In the genomic region with DNA sequence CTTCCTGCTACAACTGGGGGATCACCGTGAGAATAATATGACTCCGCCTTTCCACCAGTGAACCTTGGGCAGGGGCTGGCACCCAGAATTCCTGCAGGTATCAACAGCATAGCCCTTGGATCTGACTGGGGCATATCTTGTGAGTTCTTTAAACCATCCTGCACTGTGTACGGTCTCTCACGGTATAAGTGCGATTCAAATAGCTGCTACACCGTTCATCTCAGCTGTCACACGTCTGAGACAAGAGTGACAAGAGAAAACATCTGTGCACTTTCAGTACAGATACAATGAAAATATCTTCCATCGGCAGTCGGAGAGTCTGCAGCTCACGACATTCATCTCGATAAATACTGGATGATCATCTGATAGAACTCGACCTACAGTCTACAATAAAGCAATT, we compare ENCODE assay signal across 26 mouse cellular contexts.
"Had no signal": no experiment of that assay in that cellular context is flagged by ENCODE, and none has a peak within 500 bp of the region (broad histone marks: within the 10 kb centered on the region; RNA-seq: fewer than 3 reads in every experiment).

No protein-coding gene starts in this region.

- H3K9me3 ChIP-seq: heart, embryonic 13.5 days; heart, embryonic 15.5 days; hindbrain, embryonic 13.5 days; hindbrain, embryonic 15.5 days; limb, embryonic 10.5 days; limb, embryonic 12.5 days; liver, embryonic 13.5 days; liver, embryonic 15.5 days had no signal

- H3K27me3 ChIP-seq: hindbrain, embryonic 13.5 days; hindbrain, embryonic 15.5 days; limb, embryonic 12.5 days; liver, embryonic 13.5 days; liver, embryonic 15.5 days had no signal

- DNase-seq: gastrocnemius, postnatal 14 days; gastrocnemius, postnatal 36 days; heart, adult 11 months; heart, adult 2 months; heart, postnatal 14 days; heart, postnatal 36 days; kidney, adult 11 months; kidney, adult 2 months; kidney, postnatal 10 days; kidney, postnatal 25 days; kidney, postnatal 4 days; liver; liver, embryonic 13.5 days had no signal

- H3K4me1 ChIP-seq: heart, embryonic 13.5 days; heart, embryonic 15.5 days; hindbrain, embryonic 13.5 days; hindbrain, embryonic 15.5 days; limb, embryonic 12.5 days; liver, embryonic 13.5 days; liver, embryonic 15.5 days had no signal

- H3K4me3 ChIP-seq: heart, adult 2 months; heart, embryonic 13.5 days; heart, embryonic 15.5 days; hindbrain, embryonic 13.5 days; hindbrain, embryonic 15.5 days; layer of hippocampus, adult 2 months; left cerebral cortex, adult 2 months; limb, embryonic 10.5 days; limb, embryonic 12.5 days; liver, embryonic 13.5 days; liver, embryonic 15.5 days had no signal

- ATAC-seq: hindbrain, postnatal 0 days; intestine, embryonic 16.5 days had no signal

- H3K27ac ChIP-seq: heart, adult 2 months; heart, embryonic 13.5 days; heart, embryonic 15.5 days; hindbrain, embryonic 13.5 days; hindbrain, embryonic 15.5 days; hindbrain, postnatal 0 days; layer of hippocampus, adult 2 months; left cerebral cortex, adult 2 months; limb, embryonic 10.5 days; limb, embryonic 12.5 days; liver, embryonic 13.5 days; liver, embryonic 15.5 days had no signal

- H3K36me3 ChIP-seq: hindbrain, embryonic 13.5 days; hindbrain, embryonic 15.5 days; liver, embryonic 13.5 days; liver, embryonic 15.5 days had no signal

- H3K4me2 ChIP-seq: heart, embryonic 11.5 days; heart, embryonic 13.5 days; heart, embryonic 15.5 days; hindbrain, embryonic 13.5 days; hindbrain, embryonic 15.5 days; limb, embryonic 12.5 days; liver, embryonic 11.5 days; liver, embryonic 13.5 days; liver, embryonic 15.5 days had no signal

- H3K9ac ChIP-seq: heart, embryonic 13.5 days; heart, embryonic 15.5 days; hindbrain, embryonic 13.5 days; hindbrain, embryonic 15.5 days; limb, embryonic 12.5 days; liver, embryonic 13.5 days; liver, embryonic 15.5 days had no signal
